Mouse (Mus musculus) CH12F3 (cell line): Measurements from ENCODE around the gene Vps33a.
"Not testable (repeated sequence)": the region's sequence is repeated elsewhere in the genome, so short reads cannot be mapped to it uniquely, and the experiment has no call there.

Experiments
- in situ Hi-C: fragments of 300-500 bp; cut with MboI; formaldehyde crosslinking; loops from 2 replicates; pipeline ENCODE4 v1.14.3; 2020; ENCODE audit warnings: low sequenced_read_pairs

The Vps33a gene

DNA sequence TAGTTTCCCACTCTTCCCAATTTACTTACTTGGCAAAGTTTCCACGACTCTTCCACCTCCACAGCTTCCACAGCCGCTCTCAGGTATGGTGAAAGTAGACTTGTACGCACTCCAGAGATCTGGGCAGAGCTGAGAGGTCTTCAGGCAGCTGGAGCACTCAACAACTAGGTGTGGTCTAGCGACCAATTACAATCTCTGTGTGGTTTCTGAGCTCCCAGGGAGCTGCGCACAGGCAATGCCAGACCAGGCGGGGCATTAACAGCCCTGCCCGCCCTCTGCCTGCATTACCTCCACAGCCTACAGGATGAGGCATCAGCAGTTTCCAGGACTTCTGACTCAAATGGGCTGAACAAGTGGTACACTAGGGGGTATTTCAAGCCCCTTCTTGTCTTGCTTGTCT, 47.6 kb downstream of the Vps33a start, which contains the start of gene Gm49027:
Gene Gm49027, minus strand, starts transcription at position 208 of the 400 bp plus-strand sequence.
- in situ Hi-C loops: no loop called here

DNA sequence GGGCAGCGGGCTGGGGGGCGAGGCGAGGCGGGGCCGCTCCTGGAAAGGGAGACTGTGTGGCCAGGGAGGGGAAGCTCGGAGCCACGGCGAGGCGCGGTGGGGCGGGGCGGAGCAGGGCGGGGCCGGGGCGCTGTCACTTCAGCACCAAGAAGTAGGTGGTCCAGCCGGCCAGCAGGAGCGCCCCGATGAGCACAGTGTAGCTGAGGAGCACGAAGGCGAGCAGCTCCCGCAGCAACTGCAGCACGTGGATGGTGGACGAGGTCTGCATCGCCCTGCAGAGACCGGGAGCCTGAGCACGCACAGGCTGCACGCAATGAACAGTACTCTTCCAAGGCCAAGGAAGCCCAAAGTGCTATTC, 48.5 kb downstream of the Vps33a start:
- in situ Hi-C loops: no loop called here

DNA sequence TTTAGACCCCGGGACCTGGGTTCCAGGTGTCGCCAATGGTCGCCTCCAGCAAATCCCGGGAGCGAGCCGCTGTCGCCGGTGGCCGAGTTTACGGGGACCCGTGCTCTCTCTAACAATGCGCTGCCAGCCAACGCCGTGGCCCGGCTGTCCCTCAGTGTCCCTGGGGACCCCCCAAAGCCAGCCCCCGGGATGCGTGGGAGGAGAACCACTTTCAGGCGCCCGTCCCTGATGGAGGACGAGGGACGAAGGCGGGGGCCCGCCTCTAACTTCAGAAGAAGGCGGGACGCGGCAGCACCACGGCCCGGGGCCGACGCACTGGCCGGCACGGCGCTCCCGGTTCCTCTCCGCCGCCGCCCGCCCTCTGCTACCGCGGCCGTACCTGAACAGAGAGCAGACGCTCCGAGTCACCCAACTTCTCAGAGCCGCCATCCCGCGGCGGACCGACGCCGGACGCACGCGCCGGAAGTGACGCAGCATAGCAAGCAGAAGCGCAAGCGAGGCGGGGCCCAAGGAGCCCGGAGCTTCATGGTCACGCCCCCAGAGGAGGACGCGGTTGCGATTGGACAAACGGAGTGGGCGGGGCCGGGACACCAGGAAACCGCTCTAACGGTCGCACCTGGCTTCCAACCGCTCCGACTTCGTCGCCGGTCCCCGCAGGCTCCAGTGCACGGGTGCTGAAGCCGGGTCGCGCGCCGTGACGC, 49.0 kb downstream of the Vps33a start, which contains the start of gene Diablo:
Gene Diablo, minus strand, starts transcription at position 485 of the 701 bp plus-strand sequence.
- in situ Hi-C loops: no loop called here

DNA sequence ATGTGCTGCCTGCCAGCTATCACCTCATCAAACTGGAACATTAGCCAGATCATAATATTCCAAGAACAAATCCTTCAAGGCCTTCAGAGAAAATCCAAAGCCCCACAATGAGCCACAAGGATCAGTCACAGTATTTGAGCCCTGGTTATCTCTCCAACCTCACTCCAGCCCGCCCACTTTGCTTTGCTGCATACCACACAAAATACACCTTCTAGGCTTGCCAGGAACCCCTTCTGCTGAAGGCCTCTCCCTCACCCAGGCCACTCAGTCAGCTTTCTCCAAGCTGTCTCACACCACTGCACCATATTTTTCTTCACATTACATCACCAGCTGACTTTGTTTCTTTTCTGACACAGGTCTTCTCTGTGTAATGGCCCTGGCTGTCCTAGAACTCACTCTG, 50.7 kb downstream of the Vps33a start:
- in situ Hi-C loops: no loop called here

GRCm38 (mm10) chr5:123521621-123522020, 51.2 kb downstream of the Vps33a start:
- in situ Hi-C loops: no loop called here

GRCm38 (mm10) chr5:123520666-123521065, 52.2 kb downstream of the Vps33a start:
- in situ Hi-C loops: no loop called here

DNA sequence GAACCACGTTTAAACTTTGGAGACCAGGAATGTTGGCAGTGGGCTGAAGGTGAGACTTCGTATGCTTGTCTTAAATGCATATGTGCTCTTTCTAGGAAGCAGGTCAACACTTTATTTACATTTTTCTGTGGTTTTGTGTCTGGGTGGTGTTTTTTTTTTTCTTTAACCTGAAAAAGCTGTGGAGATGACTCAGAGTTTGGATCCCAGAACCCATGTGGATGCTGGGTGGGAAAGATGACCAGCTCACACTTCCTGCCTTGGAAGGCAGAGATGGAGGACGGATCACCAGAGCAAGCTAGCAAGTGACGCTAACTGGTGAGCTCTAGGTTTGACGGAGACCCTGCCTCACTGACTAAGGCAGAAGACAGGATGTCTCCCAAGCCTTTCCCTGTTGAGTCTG, 58.0 kb downstream of the Vps33a start:
- in situ Hi-C loops: no loop called here

- in situ Hi-C loops: no loop called here
Observed at GRCm38 (mm10) chr5:123512102-123512501, 60.7 kb downstream of the Vps33a start.

DNA sequence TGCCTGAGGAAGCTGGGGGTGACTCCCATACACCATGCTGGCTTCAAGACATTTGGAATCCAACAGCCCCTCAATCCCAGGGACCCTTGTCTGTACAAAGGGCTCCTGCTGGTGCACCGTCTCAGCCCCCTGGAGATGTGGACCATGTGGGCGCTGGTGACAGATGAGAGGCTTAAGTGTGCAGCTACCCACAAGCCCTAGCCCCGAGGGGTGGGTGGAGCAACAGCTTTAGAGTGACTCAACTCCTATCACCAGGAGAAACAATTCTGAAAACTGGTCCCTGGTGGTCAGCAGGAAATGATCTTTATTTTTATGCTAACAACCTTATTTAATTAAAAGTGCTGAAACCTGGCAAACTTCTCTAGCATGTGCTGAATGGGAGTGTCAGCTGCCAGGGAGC, 61.4 kb downstream of the Vps33a start:
- in situ Hi-C loops: not testable (repeated sequence)

GRCm38 (mm10) chr5:123510160-123510559, 62.7 kb downstream of the Vps33a start, which contains the start of gene B3gnt4:
Gene B3gnt4 (plus strand): TSS chr5:123510460.
- in situ Hi-C loops: no loop called here

DNA sequence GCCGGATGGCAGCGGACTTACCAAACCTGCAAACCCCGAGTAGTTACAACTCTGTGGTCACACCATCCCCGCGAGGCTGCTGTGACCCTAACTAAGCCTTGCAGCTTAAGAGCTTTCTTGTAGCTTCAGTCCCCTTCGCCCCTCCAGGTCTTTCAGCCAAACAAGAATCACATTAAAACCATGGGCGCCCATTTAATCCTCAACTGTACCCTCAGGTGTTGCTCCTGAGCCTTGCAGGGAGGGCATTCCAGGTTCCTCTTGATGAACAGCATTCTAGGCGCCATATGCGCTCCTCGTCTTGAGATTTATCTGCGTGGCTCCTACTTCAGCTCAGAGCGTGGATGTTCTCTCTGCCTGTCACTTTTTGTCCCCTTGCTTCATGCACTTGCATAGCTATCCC, 63.9 kb downstream of the Vps33a start:
- in situ Hi-C loops: no loop called here

DNA sequence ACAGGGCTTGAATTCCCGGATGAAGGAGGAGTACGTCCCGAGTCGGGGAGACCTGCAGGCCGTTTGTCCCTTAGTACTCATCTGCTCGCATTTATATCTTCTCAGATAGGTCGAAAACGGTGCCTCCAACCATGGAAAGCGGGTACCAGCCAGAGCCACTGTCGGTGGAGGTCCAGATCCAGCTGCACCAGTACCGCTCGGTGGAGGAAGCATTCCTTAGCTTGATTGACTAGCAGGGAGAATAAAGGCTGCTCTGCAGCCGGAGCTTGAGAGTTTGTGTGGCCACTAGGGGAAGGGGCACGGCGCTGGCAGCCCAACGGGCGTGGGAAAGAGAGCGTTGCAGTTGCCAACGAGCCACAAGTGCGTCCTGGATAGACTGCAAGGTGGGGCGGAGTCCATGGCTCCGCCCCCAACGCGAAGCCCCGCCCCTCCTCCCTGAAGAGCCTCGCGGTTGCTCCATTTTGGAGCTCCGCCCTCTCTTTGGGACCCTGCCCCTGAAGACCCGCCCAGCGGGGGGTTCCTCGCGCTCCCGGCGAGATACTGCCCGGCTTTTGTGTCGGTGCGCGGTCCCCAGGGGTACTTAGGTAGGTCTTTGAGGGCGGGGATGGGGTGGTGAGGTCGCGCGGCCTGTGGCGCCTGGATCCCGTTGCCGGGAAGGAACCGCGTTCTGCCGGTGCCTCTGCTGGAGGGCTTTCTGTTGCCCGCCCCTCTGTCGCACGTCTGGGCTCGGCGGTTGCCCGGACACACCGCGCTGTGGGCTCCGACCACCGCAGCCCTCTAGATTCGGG, 64.7 kb downstream of the Vps33a start:
- in situ Hi-C loops: no loop called here

DNA sequence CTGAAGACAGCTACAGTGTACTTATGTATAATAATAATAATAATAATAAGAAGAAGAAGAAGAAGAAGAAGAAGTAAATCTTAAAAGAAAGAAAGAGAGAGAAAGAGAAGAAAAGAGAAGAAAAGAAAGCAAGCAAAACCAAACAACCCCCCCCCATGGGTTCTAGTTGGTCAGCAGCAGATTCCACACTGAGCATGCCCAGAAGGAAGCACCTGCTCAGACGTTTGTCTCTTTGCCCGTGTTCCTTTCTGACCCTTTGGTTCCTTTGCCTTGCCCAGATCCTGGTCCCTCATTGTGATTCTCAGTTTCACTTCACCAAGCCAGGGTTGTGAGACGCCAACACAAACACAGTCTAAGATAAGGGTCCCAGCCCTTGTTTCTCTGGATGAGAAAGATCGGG, 70.9 kb downstream of the Vps33a start:
- in situ Hi-C loops: no loop called here

DNA sequence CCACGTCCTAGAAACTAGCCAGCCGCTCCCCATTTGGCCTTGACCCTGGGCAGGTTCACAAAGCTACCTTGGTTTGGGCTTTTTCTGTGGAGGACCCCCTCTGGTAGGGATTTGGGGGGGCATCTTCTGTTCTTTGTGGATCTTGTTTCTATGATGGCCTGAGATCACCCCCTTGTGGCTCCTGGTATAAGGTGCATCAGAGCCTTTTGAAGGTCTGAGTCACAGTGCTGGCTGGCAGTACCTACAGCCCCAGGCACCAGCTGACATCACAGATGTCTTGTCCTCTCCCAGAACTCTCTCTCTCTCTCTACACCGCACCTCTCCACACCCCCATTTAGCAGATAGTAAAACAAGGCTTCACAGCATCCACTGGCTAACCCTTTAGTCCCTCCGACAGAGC, 73.1 kb downstream of the Vps33a start:
- in situ Hi-C loops: loop anchor here (5.0 kb wide), 1 partner anchor 42 kb away; no protein-coding TSS in a partner anchor

- in situ Hi-C loops: no loop called here
Observed at GRCm38 (mm10) chr5:123489935-123490334, 82.9 kb downstream of the Vps33a start.

DNA sequence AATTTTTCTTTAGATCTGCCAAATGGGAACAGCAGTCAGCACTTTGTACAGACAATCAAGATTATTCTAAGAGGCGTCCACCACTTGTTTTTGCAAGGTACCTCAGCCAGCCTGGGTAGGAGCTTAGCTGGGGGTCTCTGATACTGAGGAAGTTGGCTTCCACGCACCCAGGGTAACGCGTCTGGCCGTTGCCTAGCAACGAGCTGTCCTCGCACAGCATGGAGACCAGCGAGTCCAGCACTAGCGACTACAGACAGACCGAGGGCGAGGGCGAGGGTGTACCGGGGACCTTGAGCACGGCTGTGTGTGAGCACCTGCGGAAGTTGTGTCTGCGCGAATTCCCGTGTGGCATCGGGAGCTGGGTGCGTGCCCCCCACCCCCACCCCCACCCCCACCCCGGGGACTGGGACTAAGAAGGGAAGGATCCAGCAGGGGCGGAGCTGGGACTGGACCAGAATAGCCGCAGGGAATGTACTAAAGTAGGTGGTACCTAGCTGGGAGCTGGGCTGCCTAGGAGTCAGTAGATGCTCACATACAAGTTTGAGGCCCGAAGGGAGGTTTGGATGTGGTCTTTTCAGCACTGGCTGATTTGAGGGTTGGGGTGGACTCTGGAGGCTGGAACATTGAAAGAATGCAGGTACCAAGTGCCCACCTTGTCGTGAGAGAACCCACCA, 83.6 kb downstream of the Vps33a start, which contains the start of the genes Lrrc43 and Il31:
Gene Lrrc43, plus strand, starts transcription at position 194 of the 674 bp plus-strand sequence.
Gene Il31, minus strand, starts transcription at position 378 of the 674 bp plus-strand sequence.
- in situ Hi-C loops: no loop called here

- in situ Hi-C loops: no loop called here
Observed at GRCm38 (mm10) chr5:123487659-123488395, 85.0 kb downstream of the Vps33a start.
